Mouse (Mus musculus) liver, adult 2 months (tissue): ENCODE measurements around the gene Crhr1. TPM values are rescaled to one million over a fixed set of nuclear protein-coding genes. Genes with fewer than 3 reads are reported as not detected.

ENCODE experiments used
- DNase-seq: peaks from one replicate; pipeline ENCODE4 v3.0.0-alpha.2; 2011; ENCODE audit warnings: low read depth, low spot score; ENCODE audit errors: extremely low read depth
- H3K27ac ChIP-seq: fragments of 200-500 bp; replicated peaks from 2 replicates; pipeline ENCODE4 v1.5.1; 2012; ENCODE audit warnings: low read depth, mild to moderate bottlenecking, control low read depth, inconsistent platforms, low read length; ENCODE audit not compliant: insufficient read depth
- H3K27me3 ChIP-seq: fragments of 200-500 bp; 2 replicates; pipeline ENCODE4 v1.6.1; 2012; ENCODE audit warnings: mild to moderate bottlenecking, moderate library complexity, low read length, inconsistent platforms; ENCODE audit not compliant: control insufficient read depth, insufficient read depth
- H3K36me3 ChIP-seq: fragments of 200-500 bp; 2 replicates; pipeline ENCODE4 v1.6.1; 2012; ENCODE audit warnings: low read length, inconsistent platforms; ENCODE audit not compliant: control insufficient read depth, insufficient read depth
- H3K4me1 ChIP-seq: fragments of 200-500 bp; 2 replicates; pipeline ENCODE4 v1.6.1; 2011; ENCODE audit warnings: low read length; ENCODE audit not compliant: control insufficient read depth, insufficient read depth
- H3K4me3 ChIP-seq: fragments of 200-500 bp; 2 replicates; pipeline ENCODE4 v1.5.1; 2011; ENCODE audit warnings: low read depth, mild to moderate bottlenecking, control low read depth, low read length, moderate library complexity; ENCODE audit not compliant: insufficient read depth
- H3K79me2 ChIP-seq: fragments of 200-500 bp; 2 replicates; pipeline ENCODE4 v1.6.1; 2012; ENCODE audit warnings: inconsistent platforms, mild to moderate bottlenecking, low read length, moderate library complexity; ENCODE audit not compliant: control insufficient read depth, insufficient read depth
- H3K9ac ChIP-seq: fragments of 200-500 bp; 2 replicates; pipeline ENCODE4 v1.6.1; 2012; ENCODE audit warnings: low read depth, mild to moderate bottlenecking, control low read depth, inconsistent platforms, low read length
- CTCF ChIP-seq: fragments of 200-500 bp; IDR thresholded peaks from 2 replicates; pipeline ENCODE4 v1.5.1; 2011; ENCODE audit warnings: low read depth, low read length, control low read depth
- POLR2A ChIP-seq: fragments of 200-500 bp; IDR thresholded peaks from 2 replicates; pipeline ENCODE4 v1.6.1; 2011; ENCODE audit warnings: low read length, control low read depth; ENCODE audit not compliant: insufficient read depth; ENCODE audit errors: extremely low read depth
- WGBS: fragments of 180-500 bp; shearing (Covaris S2); methylation state at CpG from one replicate; pipeline ENCODE4 v1.1.7; 2018; 5-methylcytosine and 5-hydroxymethylcytosine counted together
- polyA plus RNA-seq: library from polyadenylated mRNA; depleted of rRNA; stranded (reverse); fragments of >200 nt; gene quantifications from 2 replicates; pipeline ENCODE4 v1.2.3, GENCODE M21; 2012
- total RNA-seq: library from RNA; depleted of rRNA; stranded (reverse); fragments of >200 nt; gene quantifications from 2 replicates; pipeline ENCODE4 v1.2.3, GENCODE M21; 2014

The Crhr1 gene
- total and polyA plus RNA-seq, 2 experiments, result 0.04 TPM; not detected in 1

DNA sequence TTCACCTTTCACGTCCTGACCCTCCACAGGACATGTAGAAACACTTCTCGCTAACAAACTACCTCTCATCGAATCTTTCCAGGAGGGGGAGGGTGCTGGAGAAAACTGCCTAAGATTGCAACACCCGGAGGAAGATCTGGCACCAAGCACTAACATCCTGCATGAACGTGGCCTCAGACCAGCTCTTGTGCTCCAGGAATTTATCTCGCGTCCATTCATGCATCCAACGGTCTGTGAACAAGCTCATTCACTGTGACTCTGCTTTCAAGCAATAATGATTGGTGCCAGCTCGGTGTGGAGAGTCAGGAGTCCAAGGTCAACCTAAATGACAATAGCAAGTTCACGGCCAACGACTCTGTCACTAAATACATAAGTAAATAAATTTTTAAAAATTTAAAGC lies 20.8 kb upstream of the Crhr1 start:
- no peaks in the 10 kb centered on the region for H3K27me3 ChIP-seq
- no peak overlapping the region for H3K27ac ChIP-seq
- peak; percentile 6 for DNase-seq
- no peak overlapping the region for H3K4me3 ChIP-seq
- no peaks in the 10 kb centered on the region for H3K36me3 ChIP-seq
- no peak overlapping the region for H3K9ac ChIP-seq
- no peaks in the 10 kb centered on the region for H3K79me2 ChIP-seq
- H3K4me1 ChIP-seq, result no peaks in the 10 kb centered on the region
- 64% methylated on average over 11 of the region's 11 CpGs for WGBS
- TF ChIP-seq CTCF, result no peak
- no peak for TF ChIP-seq POLR2A

DNA sequence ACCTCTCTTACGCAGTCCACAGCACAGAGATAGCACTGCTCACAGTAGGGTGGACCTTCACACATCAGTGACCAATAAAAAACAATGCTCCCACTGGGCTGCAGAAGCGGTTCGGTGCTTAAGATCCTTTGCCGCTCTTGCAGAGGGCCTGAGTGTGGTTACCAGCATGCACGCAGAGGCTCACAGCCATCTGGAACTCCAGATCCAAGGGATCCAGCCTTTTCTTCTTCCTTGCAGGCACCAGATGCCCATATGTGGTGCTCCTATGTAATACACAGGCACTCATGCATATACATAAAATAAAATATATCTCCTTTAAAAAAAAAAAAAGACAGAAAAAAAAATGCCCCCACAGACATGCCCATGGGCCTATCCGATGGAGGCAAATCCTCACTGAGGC lies 19.0 kb upstream of the Crhr1 start:
- no peak overlapping the region for H3K27ac ChIP-seq
- WGBS, result 83% methylated on average over 6 of the region's 6 CpGs
- H3K79me2 ChIP-seq, result no peaks in the 10 kb centered on the region
- H3K4me1 ChIP-seq, result no peaks in the 10 kb centered on the region
- TF ChIP-seq POLR2A (no peak), CTCF (no peak)
- H3K27me3 ChIP-seq, result no peaks in the 10 kb centered on the region
- no peak for DNase-seq
- no peaks in the 10 kb centered on the region for H3K36me3 ChIP-seq
- no peak overlapping the region for H3K9ac ChIP-seq
- no peak overlapping the region for H3K4me3 ChIP-seq

DNA sequence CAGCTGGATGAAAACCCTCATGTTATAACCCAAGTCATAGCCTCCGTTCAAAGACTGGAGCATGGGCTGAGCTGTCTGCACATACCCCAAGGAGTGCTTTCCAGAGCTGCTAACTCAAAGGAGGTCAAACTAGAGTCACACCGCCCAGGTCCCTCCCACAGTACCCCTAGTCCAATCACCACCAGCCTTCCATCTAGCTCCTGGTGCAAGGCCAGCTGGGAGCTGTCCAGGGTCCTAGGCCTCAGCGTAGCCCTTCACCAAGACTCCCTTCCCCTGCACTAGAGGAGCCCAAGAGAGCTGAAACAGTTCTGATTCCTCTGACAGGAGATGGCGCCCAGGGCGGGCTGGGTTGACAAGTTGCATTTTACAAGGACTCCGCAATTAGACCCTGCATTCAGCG lies 18.0 kb upstream of the Crhr1 start:
- H3K79me2 ChIP-seq, result no peaks in the 10 kb centered on the region
- 6% methylated on average over 7 of the region's 7 CpGs for WGBS
- no peak overlapping the region for H3K27ac ChIP-seq
- H3K9ac ChIP-seq, result no peak overlapping the region
- TF ChIP-seq CTCF (no peak), POLR2A (no peak)
- no peaks in the 10 kb centered on the region for H3K4me1 ChIP-seq
- DNase-seq, result peak; percentile 10
- H3K27me3 ChIP-seq, result no peaks in the 10 kb centered on the region
- no peaks in the 10 kb centered on the region for H3K36me3 ChIP-seq
- H3K4me3 ChIP-seq, result no peak overlapping the region

DNA sequence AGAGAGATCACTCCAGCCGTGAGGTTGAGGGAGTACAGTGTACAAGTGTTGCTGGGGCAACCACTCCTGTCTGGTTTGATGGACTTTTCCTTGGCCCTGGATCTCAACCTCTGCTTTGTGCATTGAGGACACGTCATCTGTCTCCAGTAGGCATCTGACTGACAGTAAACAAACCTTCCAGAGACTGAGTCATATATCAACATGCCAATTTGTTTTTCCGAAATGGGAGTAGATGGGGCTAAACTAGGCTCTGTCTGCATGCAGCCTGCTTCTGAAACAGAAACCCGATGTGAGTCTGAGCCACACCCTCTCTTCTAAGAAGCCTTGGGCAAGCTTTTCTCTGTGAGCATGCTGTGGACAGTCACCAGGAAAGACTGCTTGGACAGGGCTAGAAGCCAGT lies 14.3 kb upstream of the Crhr1 start:
- no peaks in the 10 kb centered on the region for H3K27me3 ChIP-seq
- no peaks in the 10 kb centered on the region for H3K4me1 ChIP-seq
- no peaks in the 10 kb centered on the region for H3K36me3 ChIP-seq
- H3K79me2 ChIP-seq, result no peaks in the 10 kb centered on the region
- no peak overlapping the region for H3K4me3 ChIP-seq
- no peak overlapping the region for H3K9ac ChIP-seq
- TF ChIP-seq POLR2A (no peak), CTCF (no peak)
- DNase-seq, result no peak
- H3K27ac ChIP-seq, result no peak overlapping the region
- 74% methylated on average over 4 of the region's 4 CpGs for WGBS

DNA sequence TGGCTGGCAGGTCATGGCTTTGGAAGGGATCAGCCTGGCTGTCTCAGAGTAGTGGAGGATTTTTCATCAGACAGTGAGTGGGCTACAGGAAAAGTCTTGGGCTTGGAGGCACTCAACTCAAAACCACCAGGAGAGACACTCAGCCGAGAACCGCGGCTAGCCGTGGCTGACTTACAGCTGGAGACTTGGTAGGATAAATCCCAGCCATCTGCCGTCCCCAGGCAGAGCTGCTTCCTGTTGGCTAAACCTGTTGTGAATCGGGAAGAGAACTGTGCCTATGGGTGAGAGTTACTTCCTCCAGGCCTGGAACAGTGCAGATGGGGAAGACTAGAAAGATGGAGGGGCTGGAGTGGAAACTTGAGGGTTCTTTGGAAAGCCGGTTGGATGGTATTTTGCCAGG lies 9.7 kb upstream of the Crhr1 start:
- WGBS, result 70% methylated on average over 7 of the region's 7 CpGs
- Histone ChIP-seq H3K36me3 (no peaks in the 10 kb centered on the region), H3K4me1 (no peaks in the 10 kb centered on the region), H3K4me3 (no peak overlapping the region), H3K79me2 (no peaks in the 10 kb centered on the region), H3K9ac (no peak overlapping the region), H3K27ac (no peak overlapping the region), H3K27me3 (no peaks in the 10 kb centered on the region)
- no peak for DNase-seq
- TF ChIP-seq POLR2A, result no peak
- no peak for TF ChIP-seq CTCF

DNA sequence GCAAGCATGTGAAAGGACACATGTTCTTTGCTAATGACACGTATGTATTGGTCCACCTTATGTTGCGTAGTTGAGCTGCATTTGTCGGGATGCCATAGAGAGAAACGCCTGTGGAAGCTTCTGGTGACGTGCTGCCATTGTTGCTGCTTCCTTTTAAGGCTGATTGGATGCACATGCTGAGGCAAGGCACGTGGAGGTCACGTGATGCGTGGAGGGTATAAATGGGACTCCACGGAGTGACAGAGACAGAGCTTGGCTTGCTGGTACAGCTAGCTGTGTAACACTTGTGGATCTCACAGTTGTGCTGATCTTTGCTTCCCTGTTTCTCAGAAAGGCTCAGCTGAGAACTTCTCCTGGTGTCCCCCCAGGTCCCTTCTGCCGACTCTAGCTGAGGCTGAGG lies 9.2 kb upstream of the Crhr1 start:
- H3K27ac ChIP-seq, result no peak overlapping the region
- H3K9ac ChIP-seq, result no peak overlapping the region
- WGBS, result 84% methylated on average over 10 of the region's 10 CpGs
- H3K27me3 ChIP-seq, result no peaks in the 10 kb centered on the region
- H3K79me2 ChIP-seq, result no peaks in the 10 kb centered on the region
- no peaks in the 10 kb centered on the region for H3K4me1 ChIP-seq
- no peak overlapping the region for H3K4me3 ChIP-seq
- no peak for DNase-seq
- H3K36me3 ChIP-seq, result no peaks in the 10 kb centered on the region
- TF ChIP-seq POLR2A, result no peak
- no peak for TF ChIP-seq CTCF
